Mouse (Mus musculus) frontal cortex, postnatal 36 days (tissue): ENCODE measurements at regions not wholly inside any gene's neighbourhood (a gene's known extent, or its start where the extent isn't known, plus 50 kb on each side); places are given as distances from the start of the nearest gene placed in this dataset.

ENCODE experiments used
- DNase-seq, 2 experiments: peaks; one replicate each; pipeline ENCODE4 v3.0.0; 2022; ENCODE audit warnings: low spot score in 2 of 2

DNA sequence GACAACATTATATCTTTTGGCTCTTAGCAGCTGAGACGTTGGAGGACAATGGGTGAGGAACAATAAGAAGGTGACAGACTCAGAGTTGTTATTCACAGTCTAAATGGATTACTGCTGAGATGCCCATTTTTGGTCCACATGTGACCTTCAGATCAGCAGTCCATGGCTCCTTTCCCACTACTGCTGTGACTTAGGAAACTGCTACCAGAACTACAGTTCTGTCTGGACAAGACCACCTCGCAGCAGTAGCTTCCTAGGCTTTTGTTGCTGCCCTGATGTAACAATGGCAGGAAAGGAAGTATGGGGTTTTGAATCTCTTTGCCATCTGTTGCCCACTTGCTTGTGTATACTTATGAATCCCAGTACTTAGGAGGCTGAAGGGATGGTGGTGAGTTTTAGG lies 135.6 kb upstream of the Pls3 start:
- no peak for DNase-seq

GRCm38 (mm10) chrX:75978562-75978961 lies 103.6 kb upstream of the Pls3 start:
- peak in 1 of 2 experiments; percentile 6 for DNase-seq

DNA sequence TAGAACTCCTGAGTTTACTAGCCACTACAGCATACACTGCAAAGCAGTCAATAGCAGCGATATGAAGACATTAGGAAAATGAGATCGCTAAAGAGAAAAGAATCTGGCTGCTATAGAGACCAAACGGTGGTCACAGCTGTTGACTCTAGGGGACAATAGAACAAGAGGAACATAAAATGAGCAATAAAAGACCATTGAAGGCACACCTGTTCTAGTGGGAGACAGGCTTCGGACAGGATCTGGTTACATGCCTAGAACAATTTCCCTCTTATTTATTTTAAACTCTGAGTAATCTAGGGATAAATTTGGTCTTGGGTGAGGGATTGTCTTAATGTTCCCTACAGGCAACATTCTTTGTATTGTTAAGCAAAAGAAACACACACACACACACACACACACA lies 99.7 kb upstream of the Pls3 start:
- no peak for DNase-seq

- DNase-seq = no peak
These were observed 74.7 kb upstream of the Pls3 start for GRCm38 (mm10) chrX:75949694-75950093.

DNA sequence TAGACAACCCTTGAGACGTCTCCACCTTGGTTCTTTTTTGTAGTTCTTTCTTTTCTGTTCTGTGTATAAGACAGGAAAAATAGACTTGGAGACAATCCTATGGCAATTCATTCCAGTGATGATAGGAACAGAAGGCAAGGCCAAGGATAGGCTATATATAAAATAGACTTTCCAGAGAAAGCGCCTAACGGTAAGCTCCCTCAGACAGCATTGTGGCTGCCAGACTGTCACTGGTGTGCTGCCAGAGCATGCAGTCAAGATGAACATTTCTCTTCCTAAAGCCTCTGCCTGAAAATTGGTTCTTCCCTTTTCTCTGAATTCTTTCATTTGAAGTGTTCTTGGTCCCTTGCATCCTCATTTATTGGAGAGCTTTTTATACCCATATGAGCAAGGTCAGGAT lies 53.9 kb upstream of the Pls3 start:
- peak; percentile 9 to 30 for DNase-seq
